Mouse (Mus musculus): ENCODE measurements around the gene Picalm. TPM values are rescaled to one million over a fixed set of nuclear protein-coding genes. Genes with fewer than 3 reads are reported as not detected.
A peak's percentile ranks its signal among the peaks of the same experiment; 100 is the strongest.
"Not testable (repeated sequence)": the region's sequence is repeated elsewhere in the genome, so short reads cannot be mapped to it uniquely, and the experiment has no call there.

Picalm gene
- total RNA-seq, 2 experiments from 2014 or later = 78.3 to 79.6 TPM

DNA sequence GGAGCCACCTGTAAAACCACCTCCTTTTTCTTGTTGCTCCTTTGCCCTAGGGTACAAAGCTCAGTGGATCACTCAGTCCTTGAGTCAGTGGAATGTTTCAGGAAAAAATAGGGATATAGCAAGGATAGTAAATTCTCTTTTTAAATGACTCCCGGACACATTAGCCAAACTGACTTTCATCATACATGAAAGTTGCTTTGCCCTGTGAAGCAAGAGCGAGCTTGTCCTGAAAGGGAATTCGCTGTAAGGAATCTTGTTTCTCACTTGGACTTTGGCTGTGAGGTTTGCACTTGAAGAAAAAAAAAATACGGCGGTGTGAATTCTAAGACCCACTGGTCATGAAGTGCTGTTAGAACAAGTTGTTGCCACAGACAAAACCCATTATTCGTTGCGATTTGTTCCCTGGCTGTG is 1.8 kb downstream of the Picalm start:
- no peak for DNase-seq

GRCm38 (mm10) chr7:90132322-90132721 is 2.3 kb downstream of the Picalm start:
- no peak for DNase-seq

DNA sequence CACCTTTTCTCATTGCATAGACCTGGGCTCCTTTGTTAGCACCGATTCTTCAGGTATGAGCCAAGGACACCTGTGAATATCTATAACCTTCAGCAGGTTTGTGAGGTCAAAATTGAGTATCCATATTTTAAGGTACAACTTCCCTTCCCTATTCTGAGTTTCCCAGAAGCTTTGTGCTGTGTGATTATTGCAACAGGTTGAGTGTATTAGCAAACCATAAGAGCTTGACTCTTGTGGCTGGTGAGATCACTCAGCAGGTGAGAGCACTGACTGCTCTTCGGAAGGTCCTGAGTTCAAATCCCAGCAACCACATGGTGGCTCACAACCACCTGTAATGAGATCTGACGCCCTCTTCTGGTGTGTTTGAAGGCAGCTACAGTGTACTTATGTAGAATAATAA is 6.7 kb downstream of the Picalm start:
- DNase-seq = no peak

DNA sequence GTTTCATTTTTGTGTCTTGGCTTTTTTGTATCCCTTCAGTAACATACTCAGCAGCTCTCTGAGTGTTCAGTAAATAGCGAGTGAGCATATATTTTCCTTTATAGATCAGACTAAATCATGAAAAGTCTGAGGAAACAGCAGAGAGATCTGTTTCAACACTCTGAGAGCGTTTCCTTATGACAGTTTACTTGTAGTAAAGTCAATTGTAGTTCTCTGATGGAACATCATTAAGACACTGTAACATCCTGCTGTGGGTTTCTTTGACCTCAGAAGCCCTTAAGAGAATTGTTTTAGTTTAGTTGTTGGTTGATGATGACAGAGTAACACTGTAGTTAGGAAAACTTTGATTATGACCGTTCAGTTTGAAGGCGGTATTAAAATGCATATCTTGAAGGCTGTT is 8.3 kb downstream of the Picalm start:
- DNase-seq = no peak

GRCm38 (mm10) chr7:90140290-90140689 is 10.3 kb downstream of the Picalm start:
- no peak for DNase-seq

DNA sequence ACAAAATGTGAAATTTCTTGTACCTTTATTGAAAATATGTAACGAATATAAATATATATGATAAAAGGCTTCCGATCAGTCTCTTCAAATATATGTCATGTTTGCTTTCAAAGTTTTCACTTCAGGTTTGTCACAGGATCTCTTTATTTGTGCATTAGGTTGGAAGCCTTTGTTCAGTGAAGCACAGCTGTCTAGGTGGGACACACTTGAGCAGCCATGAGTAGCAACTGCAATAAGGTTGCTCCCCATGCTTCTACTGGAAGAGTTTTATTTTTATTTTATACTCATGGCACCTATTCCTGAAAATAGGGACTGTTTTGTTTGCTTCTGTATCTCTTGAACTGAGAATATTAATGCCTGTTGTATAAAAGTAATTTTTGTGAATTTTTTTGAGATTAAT is 14.3 kb downstream of the Picalm start:
- no peak for DNase-seq

DNA sequence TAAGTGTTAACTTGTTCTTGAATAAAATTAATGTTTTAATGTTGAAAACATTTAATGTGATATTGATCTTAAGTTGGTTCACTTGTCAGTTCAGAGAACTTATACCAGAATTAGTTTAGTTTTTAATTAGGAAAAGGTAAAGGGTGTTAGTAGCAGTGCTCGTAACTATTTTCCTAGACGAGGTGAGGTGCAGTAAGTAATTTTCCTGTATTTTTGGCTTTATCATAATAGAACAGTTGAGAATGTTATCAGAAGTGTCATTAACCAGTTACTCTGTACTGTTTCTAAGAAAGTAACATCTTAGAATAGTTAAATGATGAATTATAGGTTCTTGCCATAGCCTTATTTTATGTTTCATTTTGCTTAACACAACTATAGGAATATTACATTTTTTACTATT is 15.0 kb downstream of the Picalm start:
- DNase-seq = no peak

DNA sequence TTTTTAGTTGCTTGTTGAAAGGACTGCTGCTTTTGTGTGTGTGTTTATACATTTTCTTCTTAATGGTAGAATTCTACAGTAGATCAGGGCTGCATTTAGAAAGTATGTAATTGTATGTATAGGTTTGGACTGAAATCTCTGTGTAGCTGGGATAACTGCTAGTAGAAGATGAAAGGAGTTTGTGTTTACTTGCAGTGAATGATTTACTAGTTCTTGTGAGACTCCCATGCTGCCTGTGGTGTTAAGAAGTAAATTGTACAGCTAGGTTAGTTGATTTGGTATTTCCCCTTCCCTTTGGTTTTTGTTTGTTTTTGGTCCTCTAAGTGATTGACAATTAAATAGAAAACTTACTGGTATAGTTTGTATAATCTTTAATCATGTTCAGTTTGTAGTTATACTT is 15.4 kb downstream of the Picalm start:
- DNase-seq = no peak

- DNase-seq = no peak
Observed at GRCm38 (mm10) chr7:90145897-90146296, 15.9 kb downstream of the Picalm start.

DNA sequence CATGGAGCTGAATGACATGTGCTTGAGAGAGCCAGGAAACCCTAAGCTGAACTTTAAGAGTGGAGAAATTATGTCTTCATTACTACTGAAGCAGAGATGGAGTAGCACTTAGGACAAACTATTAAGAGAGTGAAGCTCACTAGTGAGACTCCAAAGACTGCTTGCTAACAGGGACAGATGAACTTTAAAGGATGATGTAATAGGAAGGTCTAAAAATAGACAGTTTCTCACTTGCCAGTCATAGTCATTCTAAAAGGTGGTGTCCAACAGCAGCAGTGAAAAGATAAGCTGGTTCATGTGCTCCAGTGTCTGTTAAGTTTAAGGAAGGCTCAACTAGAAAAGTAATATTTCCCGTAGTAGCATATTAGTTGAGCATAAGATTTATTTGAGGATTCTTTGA is 16.3 kb downstream of the Picalm start:
- no peak for DNase-seq

DNA sequence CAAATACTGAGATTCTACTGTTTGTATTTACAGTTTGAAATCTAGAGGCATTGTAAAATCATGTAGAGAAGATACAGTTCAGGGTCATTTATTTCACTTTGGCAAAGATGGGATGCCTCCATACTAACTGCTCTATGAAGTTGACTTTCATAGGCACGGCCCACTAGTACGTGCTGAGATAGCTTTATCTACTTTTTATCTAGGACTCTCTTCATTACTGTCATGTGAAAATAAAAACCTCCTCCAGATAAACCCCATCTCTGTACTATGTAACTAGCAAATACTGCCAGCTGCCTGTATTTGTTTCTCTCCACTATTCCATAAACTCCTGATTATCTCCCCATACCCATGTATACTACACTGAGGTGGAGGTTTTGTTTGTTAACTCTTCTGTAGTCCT is 18.0 kb downstream of the Picalm start:
- no peak for DNase-seq

DNA sequence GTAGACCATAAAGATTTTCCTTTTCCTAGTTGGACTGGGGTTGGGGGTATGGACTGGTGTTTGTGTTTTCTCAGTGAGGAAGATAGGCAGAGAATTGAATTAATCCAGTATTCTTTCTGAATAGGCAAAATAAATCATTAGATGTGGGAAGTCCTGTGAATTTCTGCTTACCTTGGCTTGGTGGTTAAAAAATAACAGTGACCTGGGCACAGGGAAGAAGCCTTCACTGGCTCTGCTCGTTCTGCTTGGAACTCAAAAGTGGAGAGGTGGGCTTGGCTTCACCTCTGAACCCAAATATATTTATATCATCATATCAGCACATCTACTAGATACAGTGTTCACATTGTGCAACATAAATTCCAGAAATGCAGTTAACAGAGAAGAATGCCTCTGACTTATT is 18.5 kb downstream of the Picalm start:
- DNase-seq = no peak

- DNase-seq = peak; percentile 55
Observed at GRCm38 (mm10) chr7:90150311-90150710, 20.3 kb downstream of the Picalm start.

DNA sequence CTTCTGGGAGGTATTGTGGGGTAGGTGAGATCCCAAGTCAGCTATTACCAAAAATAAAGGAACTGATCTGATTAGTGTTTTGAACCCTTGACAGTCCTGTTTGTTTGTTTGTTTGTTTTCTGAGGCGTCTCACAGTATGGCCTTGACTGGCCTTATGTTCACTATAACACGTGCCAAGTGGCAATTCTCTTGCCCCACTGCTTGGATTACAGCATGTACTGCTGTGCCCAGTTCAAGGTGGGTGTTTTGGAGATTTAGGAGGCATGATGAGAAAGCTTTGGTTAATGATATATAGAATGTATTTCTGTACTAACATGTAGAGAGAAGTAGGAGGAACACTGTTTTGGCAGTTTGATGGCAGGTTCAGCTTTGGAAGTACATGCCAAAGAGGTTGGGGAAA is 28.0 kb downstream of the Picalm start:
- DNase-seq = no peak

DNA sequence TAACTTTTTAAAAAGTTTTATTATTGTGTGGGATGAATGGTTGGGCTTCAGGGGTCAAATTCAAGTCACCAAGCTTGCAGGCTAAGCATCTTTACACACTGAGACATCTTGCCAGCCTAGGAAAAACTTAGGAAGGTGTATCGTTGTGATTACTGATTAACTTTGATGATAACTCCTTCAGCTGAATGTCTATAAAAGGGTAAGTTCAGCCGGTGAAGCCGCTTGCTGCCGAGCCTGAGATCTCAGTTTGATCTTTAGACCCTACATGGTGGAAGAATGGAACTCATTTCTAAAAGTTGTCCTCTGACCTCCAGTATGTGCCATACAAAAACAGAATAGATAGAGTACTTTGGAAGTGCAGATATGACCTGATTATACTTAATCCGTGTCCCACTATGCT is 30.6 kb downstream of the Picalm start:
- no peak for DNase-seq

GRCm38 (mm10) chr7:90164276-90164675 is 34.3 kb downstream of the Picalm start:
- DNase-seq = no peak

DNA sequence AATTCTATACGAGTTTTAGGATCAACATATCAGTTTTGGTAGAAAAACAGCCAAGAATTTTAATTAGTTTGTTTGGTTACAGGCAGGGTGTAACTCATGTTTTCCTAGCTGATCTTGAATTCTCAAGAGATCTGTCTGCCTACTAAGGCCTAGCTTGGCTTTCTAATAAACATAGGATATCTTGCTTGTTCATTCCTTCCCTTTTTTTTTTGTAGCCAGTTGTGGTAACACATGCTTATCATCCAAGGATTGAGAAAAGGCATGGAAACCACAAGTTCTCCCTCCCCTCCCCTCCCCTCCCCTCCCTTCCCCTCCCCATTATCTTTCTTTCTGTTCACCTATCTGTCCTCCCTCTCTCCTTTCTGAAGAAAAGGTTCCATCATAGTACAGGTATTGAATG is 36.0 kb downstream of the Picalm start:
- DNase-seq = no peak

DNA sequence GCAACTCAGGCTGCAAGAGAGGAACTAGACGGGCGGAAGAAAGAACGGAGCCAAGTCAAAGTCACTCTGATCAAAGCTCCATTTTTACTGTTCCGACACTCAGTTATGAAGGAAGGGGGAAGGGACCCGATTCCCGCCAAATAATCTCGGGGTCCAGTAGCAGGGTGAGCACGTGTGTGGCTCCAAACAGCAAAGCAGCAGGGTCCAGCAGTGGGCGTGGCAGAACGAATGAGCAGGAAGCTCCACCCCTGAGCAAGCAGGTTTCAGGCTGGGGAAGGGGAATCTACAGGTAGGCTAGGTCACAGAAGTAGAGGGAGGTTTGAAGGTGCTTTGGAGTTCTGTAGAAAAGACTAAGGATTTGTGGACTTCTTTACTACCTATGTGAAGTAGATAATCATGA is 37.8 kb downstream of the Picalm start:
- DNase-seq = not testable (repeated sequence)

DNA sequence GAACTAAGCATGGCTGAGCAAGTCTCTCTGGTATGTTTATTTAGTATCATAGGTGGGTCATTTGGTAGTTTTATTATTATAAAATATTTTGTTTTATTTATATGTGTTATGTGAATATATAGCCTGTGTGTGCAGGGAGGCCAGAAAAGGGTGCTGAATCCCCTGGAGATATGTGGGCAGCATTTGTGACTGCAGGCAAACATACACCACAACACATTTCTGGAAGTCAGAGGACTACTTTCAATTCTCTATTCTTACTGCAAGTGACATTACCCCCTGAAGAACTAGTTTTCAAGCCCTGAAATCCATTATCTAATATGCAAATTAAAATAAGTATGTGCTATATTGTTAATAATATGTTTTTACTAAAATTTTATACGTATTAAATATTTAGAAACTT is 43.8 kb downstream of the Picalm start:
- DNase-seq = no peak

DNA sequence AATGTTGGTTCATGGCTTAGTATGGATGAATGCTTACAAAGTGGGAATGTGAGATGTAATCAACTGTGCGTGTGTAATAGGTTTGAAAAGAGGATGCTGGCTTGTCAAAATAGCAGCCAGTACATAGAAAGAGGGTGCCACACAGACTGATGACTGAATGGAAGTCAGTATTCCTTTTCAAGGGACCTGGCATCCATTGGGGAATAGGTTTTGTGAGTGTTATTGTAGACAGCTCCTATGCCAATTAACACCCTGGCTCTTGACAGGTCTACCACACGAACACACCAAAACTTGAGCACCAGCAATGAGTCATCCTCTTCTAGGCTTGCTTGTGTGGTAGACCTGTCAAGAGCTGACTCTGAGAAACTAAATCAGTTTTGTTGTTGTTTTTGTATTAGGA is 45.6 kb downstream of the Picalm start:
- no peak for DNase-seq

DNA sequence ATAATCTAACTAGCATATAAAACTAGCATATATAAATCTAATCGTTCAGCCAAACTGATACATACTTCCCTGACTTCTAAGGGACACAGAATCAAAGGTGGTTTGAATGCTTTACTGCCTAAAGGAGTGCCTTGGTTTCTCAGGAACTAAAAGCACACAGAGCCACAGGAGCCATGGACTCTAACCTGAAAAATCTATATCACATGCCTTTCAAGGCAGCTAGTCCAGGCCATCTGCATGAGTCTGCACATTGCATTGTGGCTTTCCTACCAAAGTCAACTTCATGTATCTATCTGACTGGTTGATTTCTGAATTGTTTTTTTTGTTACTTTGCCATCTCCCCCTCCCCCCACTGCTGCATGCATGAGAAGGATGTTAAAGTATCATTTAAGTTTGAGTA is 50.6 kb downstream of the Picalm start:
- DNase-seq = no peak

GRCm38 (mm10) chr7:90200251-90200650 is 70.2 kb downstream of the Picalm start:
- no peak for DNase-seq

GRCm38 (mm10) chr7:90201877-90202465 is 72.0 kb downstream of the Picalm start:
- DNase-seq = no peak

DNA sequence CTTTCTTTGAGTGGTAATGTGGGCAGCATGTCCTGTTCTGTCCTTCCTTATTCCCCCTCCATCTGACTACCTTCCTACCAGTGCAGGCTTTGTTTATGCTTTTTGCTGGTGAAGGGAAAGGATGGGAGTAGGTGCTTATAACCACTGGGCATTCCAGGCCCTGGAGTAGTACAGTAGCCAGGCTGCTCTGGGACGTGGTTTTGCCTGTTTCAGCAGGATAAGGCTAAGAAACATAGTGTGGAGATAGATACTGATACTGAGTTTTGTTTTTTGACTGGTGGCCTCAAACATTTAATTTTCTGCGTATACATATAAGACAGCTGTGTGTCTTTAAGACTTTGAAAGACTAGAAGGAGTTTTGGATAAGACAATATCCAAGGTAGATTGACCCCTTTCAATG is 73.9 kb downstream of the Picalm start:
- DNase-seq = no peak

- no peak for DNase-seq
Observed at GRCm38 (mm10) chr7:90210116-90210515, 80.1 kb downstream of the Picalm start.

Measured in gastrocnemius, postnatal 25 days (tissue).